Mouse (Mus musculus): ENCODE data around the gene Maff. TPM values are rescaled to one million over a fixed set of nuclear protein-coding genes. Genes with fewer than 3 reads are reported as not detected.
A peak's percentile ranks its signal among the peaks of the same experiment; 100 is the strongest.

The Maff gene
- polyA plus RNA-seq, 3 experiments from 2014 or later, result 0.84 to 5.5 (median 1.5) TPM

DNA sequence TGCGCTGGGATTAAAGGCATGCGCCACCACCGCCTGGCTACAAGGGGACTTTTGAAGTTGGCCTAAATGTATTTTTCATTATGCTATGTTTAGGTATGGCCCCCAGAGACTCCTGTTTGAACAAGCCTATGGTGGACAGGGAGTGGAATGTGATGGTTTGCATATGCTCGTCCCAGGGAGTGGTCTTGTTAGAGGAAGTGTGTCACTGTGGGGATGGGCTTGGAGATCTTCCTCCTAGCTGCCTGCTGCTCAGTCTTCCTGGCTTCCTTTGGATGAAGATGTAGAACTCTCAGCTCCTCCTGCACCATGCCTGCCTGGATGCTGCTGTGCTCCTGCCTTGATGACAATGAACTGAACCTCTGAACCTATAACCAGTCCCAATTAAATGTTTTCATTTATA is 15.9 kb upstream of the Maff start:
- ATAC-seq, result no peak

DNA sequence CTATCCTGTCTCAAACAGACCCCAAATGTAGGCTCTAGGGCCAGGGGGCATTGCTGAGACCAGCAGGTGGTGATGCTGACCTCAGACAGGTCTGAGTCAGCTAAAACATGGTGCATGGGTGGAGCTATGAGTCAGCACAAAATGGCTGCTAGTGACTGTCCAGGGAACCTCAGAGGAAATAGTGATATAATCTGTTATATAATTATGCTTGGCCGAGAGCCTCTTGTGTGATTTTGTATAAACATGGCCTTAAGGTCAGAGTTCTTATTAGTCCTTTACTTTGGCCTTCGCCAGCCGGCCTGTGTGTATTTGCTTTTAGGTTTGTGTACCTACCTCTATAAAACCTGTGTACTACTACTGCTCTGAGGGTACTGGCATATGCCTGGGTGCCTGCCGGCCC is 13.0 kb upstream of the Maff start:
- ATAC-seq, result no peak

DNA sequence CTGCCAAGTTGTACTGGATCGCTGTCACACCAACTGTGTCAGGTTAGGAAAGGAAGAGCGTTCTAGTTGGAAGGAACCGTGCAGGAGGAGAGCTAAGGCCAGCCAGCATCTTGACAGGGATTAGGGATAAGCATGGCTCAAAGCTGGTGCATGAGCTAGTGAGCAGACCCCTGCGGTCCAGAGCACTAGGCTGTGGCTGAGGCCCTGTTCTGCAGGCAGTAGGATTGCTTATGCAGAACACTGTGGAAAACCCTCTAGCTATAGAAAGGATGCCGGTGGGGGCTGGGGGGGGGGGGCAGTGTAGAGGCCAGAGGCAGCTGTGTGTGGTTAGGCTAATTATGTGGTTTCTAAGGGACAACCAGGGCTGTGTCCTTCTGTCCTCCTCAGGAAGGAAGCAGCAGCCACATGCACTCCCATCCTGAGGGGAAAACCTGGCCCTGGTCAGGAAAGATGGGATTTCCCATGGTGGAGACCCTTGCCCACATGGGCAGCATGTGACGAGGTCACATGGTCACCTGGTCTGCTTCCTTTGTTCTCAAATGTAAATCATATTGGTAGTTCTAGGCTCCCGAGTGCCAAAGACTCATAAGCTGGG is 11.3 kb upstream of the Maff start:
- ATAC-seq, result no peak

DNA sequence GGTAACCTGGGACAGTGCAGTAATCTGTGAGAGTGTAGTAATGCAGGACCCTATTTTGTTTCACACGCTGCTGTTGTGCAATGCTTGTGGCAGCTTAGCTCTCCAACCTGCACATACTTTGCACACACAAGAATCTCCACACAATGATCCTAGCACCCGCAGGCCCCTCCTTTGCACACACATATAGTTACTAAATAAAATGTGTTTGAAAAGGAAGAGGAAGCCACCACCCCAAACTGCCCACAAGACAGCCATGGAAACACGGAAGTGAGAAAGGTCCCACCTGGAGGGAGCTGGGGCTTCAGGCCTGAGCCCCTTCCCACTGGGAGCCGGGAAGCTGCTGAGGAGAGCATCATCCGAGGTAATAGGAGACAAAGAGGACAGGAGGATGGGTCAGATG is 7.4 kb upstream of the Maff start:
- ATAC-seq, result no peak

DNA sequence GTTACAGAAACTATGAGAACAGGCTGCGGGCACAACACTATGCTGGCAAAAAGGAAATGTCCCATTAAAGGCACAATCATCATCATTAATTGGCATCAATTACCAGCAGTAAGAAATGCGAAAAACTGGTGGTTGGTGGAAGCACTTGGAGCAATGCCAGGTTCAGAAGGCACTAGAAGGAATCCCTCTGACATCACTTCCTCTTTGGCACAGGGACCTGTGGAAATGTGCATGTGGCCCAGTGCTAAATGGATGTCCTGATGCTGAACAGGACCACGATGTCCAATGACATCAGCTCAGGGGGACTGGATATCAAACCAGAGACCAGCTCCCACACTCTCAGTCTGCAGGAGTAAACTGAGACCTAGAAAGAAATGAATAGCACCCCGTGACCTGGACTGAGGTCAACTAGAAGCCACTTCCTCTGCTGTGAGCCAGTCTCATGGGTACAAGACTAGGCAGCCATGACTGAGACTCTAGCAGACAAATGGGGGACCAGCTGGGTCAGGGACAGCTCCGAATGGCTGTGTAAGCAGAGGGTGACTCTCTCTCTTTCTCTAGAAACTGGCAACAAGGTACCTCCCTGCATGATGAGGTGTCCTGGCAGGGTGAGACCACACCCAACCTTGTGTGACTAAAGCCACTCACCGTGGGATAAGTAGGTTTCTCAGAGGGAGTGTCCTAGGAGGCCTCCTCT is 3.6 kb upstream of the Maff start:
- no peak for ATAC-seq

DNA sequence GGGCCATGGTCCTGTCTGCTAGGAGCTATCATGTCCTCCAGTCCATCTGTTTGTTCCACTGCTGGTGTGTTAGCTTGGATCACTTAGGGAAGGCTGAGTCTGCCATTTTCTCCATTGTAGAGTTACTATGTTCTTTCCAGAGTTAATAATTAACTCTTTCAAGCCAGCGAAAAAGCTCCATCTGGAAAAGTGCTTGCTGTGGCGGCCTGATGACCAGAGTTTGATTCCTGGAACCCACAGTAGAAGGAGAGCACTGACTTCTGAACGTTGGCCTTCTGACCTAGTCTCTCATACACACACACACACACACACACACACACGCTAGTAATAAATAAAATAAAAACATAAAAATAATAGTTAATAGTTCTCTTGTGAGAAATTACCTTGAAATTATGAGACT is 1.8 kb upstream of the Maff start:
- ATAC-seq, result no peak

DNA sequence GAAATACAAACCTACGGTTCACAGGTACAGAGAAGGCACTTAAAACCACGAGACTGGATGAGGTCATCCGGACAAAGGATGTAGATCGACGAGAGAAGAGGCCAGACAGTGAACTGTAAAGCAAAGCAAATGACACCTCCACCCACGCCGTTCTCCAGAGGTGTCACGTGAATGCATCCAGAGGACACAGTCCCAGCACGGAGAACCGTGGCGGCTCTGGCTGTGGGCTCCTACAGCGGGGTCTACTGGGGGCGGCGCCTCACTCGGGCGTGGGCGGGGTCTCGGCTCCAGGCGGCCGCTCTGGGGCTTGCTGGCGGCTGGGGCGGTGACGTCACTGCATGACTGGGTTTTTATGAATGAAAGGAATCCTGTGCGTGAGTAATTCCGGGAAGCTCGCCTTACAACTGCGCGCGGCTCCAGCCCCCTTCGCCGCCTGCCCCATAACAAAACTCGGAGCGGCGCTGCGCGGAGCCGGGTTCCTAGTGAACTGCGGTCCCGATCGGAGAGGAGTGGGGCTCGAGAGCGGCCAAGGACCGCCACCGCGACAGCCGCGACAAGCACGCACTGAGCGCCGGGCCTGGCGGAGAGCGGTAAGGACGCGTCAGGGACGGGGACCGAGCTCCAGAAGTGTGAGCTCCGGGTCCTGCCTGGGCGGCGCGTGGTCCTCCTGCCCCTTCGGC is 884 bp downstream of the Maff start:
- peak; percentile 66 for ATAC-seq

DNA sequence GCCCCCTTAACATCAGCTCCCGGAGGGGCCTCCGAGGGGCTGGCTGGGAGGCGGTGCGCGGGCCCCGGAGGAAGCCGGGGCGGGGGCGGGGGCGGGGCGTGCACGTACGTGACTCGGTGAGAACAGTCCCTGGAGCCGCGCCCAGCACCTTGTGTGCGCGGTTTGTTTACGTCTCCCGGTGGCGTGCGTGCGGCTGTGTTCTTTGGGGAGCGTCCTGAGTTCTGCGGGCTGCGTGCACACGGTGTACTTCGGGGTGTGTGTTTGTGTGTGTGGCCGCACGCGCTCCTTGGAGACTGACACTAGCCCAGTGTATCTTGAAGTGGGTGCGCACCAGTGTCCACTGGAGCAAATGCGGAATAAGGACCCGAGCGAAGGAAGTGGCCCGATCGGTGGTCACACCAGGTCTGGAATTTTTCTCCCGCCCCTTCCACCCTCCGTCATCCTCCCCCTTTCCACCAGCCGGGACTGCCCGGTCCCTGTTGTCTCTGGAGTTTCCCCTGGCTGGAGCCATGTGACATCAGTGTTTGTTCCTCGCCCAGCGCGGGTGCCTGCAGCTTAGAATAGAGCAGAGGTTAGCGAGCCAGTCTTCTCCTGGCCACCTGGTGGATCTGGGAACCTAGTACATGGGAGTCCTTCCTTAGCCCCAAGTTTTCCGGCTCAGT is 1.6 kb downstream of the Maff start:
- ATAC-seq, result peak; percentile 80

DNA sequence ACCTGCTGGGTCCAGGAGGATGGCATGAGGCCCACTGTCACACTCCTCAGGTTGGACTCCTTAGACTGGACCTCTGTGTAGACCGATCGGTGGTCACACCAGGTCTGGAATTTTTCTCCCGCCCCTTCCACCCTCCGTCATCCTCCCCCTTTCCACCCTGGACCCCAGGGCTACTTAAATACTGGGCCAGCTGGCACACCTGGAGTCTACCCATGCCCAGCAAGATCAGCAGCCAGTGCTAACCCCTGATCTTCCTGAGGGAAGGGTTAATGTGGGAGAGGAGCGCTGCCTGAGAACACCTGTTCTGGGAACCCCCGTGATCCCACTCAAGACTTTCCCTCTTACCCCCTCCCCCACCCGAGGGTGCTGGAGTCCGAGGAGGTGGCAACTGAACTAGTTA is 2.2 kb downstream of the Maff start:
- ATAC-seq, result no peak

DNA sequence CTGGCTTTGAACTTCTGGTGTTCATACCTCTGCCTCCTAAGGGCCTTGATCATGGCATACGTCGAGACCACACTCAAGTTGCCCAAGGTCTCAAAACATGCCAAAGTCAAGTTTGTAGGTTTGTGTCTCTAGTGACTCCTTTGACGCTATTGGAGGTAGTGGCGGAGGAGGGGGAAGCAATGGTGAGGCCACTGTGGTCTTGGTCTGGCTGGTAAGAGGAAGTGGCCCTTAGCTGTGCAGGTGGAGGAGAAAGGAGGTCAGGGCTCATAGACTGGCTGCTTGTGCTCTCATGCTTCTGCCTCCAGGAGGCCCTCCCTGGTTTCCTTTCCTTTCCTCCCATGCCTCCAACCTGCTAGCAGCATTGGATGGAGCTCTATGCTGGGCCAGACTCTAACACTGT is 4.4 kb downstream of the Maff start:
- no peak for ATAC-seq

DNA sequence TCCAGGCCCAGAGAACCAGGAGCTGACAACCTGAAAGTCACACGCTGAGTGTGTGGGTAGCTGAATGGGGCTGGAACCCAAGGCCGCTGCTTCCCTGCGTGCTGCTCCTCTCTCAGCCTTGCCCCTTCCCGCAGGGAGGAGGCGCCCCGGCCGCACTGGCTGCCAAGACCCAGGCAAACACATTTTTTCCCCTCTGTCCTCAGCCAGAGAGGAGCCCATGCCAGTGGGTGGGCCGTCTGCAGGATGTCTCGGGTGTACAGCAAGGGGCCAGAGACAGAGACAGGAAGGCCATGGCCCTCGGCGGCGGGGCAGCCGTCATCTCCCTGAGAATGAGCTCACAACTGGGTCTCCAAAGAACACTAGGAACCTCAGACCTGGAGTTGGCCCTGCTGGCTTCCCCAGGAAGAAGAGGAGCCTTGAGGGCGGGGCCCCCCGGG is 4.9 kb downstream of the Maff start:
- ATAC-seq, result no peak

DNA sequence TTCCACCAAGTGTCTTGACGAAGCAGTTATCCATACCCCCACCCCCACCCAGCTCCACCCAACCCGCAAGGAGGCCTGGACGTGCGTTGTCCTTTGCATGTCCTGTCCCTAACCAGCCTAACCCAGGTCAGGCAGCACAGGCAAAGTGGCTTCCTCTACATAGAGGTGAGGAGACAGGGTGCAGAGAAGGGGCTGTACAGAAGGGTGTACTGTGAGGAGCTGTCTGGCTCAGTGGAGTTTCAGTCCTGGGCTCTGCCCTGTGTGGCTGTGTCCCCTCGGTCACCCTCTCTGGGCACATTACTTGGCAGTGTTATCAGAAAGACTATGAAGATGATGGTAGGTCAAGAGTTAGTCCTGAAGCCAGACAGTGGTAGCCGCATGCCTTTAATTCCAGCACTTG is 6.1 kb downstream of the Maff start:
- no peak for ATAC-seq

DNA sequence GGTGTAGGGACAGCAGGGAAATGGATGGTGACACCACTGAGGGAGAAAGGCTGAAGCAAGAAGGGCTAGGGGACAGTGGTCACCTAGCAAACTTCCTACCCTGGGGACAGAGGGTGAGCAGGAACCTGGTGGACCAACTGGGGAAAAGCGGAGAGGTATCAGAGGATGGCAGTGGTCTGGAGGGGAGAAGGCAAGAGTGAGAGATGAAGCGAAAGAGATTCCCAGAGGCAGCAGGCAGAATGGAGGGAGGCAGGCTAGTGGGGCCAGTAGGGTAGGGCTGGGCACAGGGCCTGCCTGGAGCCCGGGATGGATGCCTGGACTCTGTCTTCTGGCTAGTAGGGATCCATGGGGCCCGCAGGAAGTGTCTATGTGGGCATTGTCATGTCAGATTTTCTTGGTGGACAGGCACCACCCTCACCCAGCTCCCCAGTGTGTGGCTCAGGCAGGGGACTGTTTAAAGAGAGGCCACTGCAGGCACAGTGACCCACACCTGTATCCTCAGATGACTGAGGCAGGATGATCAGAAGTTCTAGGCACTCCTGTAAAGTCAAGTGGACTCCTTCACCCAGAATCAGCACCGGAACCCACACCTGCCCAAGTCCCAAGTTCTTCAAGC is 7.4 kb downstream of the Maff start:
- ATAC-seq, result no peak

DNA sequence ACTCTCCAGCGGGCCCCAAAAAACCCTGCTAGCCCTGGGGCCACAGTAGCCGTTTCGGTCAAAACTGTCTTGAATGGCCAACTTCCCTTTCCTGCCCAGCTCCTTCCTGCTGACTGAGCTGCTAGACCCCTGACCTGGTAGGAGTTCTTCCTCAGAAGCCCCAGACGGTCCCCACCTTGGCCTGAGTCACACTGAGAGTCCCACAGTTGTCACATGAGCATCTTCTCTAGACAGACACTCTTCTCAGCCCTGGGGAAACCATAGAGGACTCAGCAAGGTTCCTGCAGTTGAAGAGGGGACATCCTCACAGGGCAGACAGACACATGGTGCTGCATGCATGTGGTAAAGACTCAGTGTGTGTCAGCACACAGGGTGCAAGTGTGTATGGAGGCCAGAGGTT is 8.2 kb downstream of the Maff start:
- no peak for ATAC-seq

DNA sequence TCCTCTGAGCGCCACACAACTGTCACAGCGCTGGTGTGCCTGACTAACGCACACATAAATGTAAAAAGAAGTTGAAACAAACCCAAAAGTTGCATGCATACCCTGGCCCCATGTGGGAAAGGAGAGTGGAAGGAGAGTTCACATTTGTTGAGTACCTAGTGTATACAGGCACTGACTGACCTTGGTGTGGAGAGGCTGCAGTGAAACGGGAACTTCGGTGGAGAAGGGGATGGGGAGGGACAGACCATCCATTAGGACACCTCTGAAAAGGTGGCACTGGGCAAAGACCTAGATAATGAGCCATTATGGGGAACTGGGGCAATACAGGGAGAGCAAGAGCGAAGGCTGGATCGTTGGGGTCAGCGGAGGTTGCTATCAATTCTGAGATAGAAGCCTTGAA is 10.1 kb downstream of the Maff start:
- no peak for ATAC-seq

DNA sequence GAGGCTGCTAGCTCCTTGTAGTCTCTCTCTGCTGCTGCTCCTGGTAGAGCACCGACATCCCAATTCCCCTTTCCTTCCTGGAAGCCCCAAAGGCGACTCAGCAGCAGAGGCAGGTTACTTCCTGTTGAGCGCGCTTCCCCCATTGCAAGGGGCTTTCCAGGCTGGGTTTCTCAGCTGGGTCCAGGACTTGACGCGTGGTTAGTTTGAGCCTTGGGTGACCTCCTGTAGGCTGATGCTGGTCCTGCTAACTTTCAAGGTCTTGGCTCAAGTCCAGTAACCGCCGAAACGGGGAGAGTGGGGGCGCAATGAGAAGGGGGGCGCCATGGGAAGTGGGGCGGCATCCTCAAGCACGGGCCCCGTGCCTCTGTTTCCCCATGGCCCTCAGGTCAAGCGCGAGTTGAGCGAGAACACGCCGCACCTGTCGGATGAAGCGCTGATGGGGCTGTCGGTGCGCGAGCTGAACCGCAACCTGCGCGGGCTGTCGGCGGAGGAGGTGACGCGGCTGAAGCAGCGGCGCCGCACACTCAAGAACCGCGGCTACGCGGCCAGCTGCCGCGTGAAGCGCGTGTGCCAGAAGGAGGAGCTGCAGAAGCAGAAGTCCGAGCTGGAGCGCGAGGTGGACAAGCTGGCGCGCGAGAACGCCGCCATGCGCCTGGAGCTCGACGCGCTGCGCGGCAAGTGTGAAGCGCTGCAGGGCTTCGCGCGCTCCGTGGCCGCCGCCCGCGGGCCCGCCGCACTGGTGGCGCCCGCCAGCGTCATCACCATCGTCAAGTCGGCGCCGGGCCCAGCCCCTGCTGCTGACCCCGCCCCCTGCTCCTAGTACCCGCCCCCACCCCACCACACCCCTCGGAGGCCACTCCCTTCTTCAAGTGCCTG is 10.9 kb downstream of the Maff start:
- ATAC-seq, result peak; percentile 79

DNA sequence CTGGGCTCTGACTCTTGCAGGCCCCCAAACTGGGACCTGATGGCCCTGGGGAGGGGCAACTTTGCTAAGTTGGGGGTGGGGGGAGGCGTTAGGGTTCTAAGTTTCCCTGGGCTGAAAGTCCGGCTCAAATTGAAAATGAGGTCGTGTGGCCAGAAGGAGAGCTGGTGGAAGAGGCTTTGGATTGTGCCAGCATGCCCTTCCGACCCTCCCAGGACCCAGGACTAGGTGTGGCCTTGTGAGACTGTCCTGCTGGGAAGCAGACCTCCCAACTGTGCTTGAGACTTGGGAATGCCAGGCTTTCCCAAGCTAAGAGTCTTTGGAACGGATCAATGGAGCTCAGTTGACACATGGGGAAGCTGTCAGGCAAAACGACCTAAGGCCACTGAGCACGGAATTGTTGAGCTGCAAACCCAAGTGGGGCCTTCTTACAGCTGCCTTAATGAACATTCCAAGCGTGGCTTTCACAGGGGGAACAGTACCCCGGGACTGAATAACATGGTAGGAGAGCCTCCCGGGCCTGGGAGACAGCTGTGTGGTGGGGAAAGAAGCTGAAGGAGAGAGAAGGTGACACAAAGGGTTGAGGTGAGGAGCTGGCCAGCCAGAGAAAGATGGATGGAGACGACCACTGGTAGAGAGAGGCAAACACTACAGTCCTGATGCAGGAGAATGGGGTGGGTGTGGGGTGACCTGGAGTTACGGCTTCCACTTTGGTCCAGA is 11.7 kb downstream of the Maff start:
- no peak for ATAC-seq

DNA sequence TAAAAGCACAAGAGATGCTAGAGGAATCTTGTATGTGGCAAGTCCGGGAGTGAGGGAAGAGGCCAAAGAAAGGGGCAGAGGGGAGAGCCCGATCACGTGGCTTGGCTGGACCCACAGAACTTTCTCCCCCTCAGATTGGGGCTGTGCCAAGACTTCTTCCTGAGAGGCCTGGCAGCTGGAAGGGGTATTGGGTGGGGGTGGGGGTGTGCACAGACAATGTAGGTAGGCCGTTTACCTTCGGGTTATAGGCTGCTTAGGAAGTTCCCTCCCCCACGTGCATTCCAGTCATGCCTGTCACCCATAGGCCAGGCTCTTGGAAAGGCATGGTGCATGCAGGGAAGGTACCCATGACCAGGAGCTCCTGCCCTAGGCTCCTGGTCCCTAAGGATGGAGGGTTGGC is 13.5 kb downstream of the Maff start:
- no peak for ATAC-seq

DNA sequence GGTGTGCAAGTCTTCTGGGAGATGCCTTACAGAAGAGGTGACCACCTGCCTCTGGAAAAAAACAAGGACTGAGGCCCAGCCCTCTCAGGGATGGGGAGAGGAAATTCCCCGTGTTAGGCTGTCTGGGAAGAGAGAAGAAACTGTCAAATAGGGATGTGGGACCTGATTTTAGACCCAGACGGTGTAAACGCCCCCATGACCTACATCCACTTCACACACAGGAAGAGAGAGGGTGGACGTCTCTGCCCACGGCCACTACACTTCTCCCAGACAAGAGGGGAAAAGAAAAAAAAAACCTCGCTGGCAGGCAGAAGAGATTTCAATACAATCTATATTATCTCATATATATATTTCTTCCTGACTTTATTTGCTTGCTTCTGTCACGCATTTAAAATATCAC is 13.9 kb downstream of the Maff start:
- no peak for ATAC-seq

DNA sequence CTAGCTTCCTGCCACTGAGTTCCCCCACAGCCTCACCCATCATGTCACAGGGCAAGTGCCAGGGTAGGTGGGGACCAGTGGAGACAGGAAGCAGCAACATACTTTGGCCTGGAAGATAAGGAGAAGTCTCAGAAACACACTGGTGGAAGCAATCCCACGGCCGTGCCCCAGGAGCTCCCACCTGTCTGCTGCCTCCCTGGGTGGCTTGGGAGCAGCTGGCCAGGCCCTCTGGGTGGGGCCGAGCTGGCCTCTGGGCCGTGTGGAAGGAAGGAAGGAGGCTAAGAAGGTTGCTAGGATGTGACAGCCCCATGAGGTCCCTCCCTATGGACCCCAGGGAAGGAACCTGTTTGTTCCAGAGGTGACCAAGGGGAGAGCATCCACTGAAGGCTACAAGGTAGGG is 14.6 kb downstream of the Maff start:
- no peak for ATAC-seq

DNA sequence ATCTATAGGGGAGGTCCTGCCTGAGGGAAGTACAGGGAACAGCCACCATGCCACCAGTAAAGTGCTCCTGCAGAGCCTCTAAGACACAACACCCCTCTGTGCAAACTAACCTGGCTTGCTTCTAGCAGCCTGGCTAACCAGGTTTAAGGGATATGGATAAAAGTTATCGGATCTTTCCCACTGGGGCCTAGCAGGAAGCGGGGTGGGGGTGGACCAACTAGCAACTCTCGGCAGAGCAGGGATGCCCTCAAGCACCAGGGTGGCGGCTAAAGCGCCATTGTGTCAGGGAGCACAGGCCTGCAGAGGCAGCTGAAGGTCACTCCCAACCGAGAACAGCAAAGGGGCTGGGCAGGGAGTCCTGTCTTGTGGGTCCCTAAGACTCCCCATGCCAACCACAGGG is 17.7 kb downstream of the Maff start:
- no peak for ATAC-seq

DNA sequence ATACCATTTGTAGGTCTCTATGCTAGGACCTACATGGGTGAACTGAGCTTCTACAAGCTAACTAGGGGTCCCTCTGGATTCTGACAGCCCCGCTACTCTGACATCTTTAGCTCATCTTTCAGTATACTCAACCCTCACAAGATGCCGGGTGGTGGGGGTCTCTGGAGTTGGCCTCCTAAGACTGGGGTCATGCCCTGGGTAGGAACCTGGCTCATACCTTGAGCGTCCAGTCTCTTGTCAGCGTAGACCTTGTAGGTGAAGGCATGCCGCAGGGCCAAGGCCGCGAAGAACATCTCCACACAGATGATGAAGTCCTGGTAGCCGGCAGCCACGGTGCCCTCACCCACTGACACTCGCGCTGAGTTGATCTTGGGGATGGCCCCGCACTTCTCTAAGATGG is 18.6 kb downstream of the Maff start:
- no peak for ATAC-seq

Measured in inflammation-experienced regulatory T-cells, adult 6 months (primary cell).